In the genomic region with DNA sequence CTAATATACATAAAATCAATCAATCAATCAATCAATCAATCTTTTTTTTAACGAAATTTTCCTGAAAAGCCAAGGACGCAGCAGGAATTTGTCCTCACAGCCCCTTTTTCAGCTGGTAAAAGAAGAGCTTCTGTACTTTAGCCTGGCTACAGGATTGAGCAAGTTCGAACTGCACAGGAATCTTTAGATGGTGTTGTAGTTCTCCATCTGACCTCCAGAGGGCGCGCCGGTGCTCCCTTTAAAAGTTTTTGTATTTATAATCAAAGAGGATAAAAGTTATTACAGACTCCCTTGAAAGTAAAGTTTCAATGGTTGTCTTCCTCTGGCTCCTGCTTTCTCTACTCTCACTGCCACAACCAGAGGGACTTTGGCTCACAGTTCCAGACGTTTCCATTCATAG, we compare ENCODE assay signal across 8 mouse cellular contexts. TPM values are rescaled to one million over a fixed set of nuclear protein-coding genes. Genes with fewer than 3 reads are reported as not detected.
DNase-seq lines count a peak whose midpoint lies in the region; ATAC-seq and TF ChIP-seq lines count a peak whose summit lies in the region.

No protein-coding gene starts in this region.

- no peak overlapping the region for H3K27ac ChIP-seq in forebrain, embryonic 10.5 days
- H3K27ac ChIP-seq in forebrain, embryonic 13.5 days: no peak overlapping the region
- H3K27ac ChIP-seq in lung, postnatal 0 days (ENCODE audit: low read length): no peak overlapping the region
- H3K27ac ChIP-seq in spleen, adult 2 months (ENCODE audit: insufficient read depth, low read length): no peak overlapping the region

- no peak for ATAC-seq in forebrain, embryonic 13.5 days
- ATAC-seq in lung, postnatal 0 days: no peak

- H3K4me1 ChIP-seq in forebrain, embryonic 10.5 days: no peaks in the 10 kb centered on the region
- no peaks in the 10 kb centered on the region for H3K4me1 ChIP-seq in forebrain, embryonic 13.5 days
- H3K4me1 ChIP-seq in lung, postnatal 0 days (ENCODE audit: insufficient read depth, low read depth, low read length): no peaks in the 10 kb centered on the region
- peaks cover 3% of the 10 kb centered on the region; the same call in 1 of the 2 replicates for H3K4me1 ChIP-seq in spleen, adult 2 months (ENCODE audit: control insufficient read depth, insufficient read depth, insufficient read length)

- H3K4me3 ChIP-seq in forebrain, embryonic 10.5 days: no peak overlapping the region
- no peak overlapping the region for H3K4me3 ChIP-seq in forebrain, embryonic 13.5 days
- no peak overlapping the region for H3K4me3 ChIP-seq in lung, postnatal 0 days (ENCODE audit: low read depth, low read length)
- H3K4me3 ChIP-seq in spleen, adult 2 months (ENCODE audit: extremely low read depth, insufficient read depth, insufficient read length): no peak overlapping the region

- no peaks in the 10 kb centered on the region for H3K36me3 ChIP-seq in forebrain, embryonic 10.5 days (replicated peaks)
- no peaks in the 10 kb centered on the region for H3K36me3 ChIP-seq in forebrain, embryonic 13.5 days (ENCODE audit: poor library complexity, severe bottlenecking)
- H3K36me3 ChIP-seq in lung, postnatal 0 days (ENCODE audit: insufficient read depth, low read length): no peaks in the 10 kb centered on the region
- H3K36me3 ChIP-seq in spleen, adult 2 months (ENCODE audit: control insufficient read depth, insufficient read depth, low read length): no peaks in the 10 kb centered on the region

- WGBS in forebrain, embryonic 10.5 days: 18% methylated on average over 7 of the region's 7 CpGs
- 14% methylated on average over 7 of the region's 7 CpGs for WGBS in forebrain, embryonic 13.5 days
- 8% methylated on average over 7 of the region's 7 CpGs for WGBS in lung, postnatal 0 days
- WGBS in spleen, adult 2 months: 14% methylated on average over 7 of the region's 7 CpGs

- no peak overlapping the region for H3K4me2 ChIP-seq in forebrain, embryonic 13.5 days
- no peak overlapping the region for H3K4me2 ChIP-seq in lung, postnatal 0 days (replicated peaks; ENCODE audit: low read depth, low read length)

- no peak for TF ChIP-seq EP300 in lung, postnatal 0 days (IDR thresholded peaks at IDR 0.05)

- peak; percentile 52 for DNase-seq in forebrain, embryonic 10.5 days (ENCODE audit: extremely low spot score, low spot score)
- DNase-seq in spleen, adult 18-20 months: peak; percentile 43 to 79
- DNase-seq in spleen, adult 12 weeks (ENCODE audit: low spot score): no peak
- DNase-seq in embryo, embryonic 11 days: peak; percentile 58
- peak; percentile 83 for DNase-seq in kidney, postnatal 10 days
- peak; percentile 78 for DNase-seq in lung, postnatal 0 days (ENCODE audit: low spot score)
- peak; percentile 25 to 66 for DNase-seq in spleen, adult 2 months (ENCODE audit: low read depth in 1 of 2, low spot score in 2 of 2)

- TF ChIP-seq CTCF in lung, postnatal 0 days (IDR thresholded peaks at IDR 0.05): peak; percentile 81
- peak; percentile 40; the same call in 1 of the 2 replicates for TF ChIP-seq CTCF in spleen, adult 2 months (IDR thresholded peaks at IDR 0.05; ENCODE audit: extremely low read depth, insufficient read depth, insufficient read length, insufficient replicate concordance)

- no peak for TF ChIP-seq POLR2A in spleen, adult 2 months (IDR thresholded peaks at IDR 0.05; ENCODE audit: low read depth, low read length)

- H3K9me3 ChIP-seq in forebrain, embryonic 10.5 days: no peaks in the 10 kb centered on the region
- H3K9me3 ChIP-seq in forebrain, embryonic 13.5 days (replicated peaks): no peaks in the 10 kb centered on the region
- H3K9me3 ChIP-seq in lung, postnatal 0 days (ENCODE audit: low read length): no peaks in the 10 kb centered on the region

- H3K9ac ChIP-seq in forebrain, embryonic 13.5 days: no peak overlapping the region
- H3K9ac ChIP-seq in lung, postnatal 0 days (replicated peaks; ENCODE audit: low read depth): no peak overlapping the region

- H3K27me3 ChIP-seq in forebrain, embryonic 10.5 days (ENCODE audit: poor library complexity, severe bottlenecking): no peaks in the 10 kb centered on the region
- H3K27me3 ChIP-seq in forebrain, embryonic 13.5 days: no peaks in the 10 kb centered on the region
- no peaks in the 10 kb centered on the region for H3K27me3 ChIP-seq in lung, postnatal 0 days (replicated peaks; ENCODE audit: insufficient read depth, low read length)
- H3K27me3 ChIP-seq in spleen, adult 2 months (ENCODE audit: control insufficient read depth, insufficient read depth, low read length): no peaks in the 10 kb centered on the region

RNA-seq across cellular contexts. Expression of gene Dbi, which starts 22.6 kb away (rescaled TPM):
- 797 and 870 TPM in 2 replicates for polyA plus RNA-seq in forebrain, embryonic 10.5 days (2016; fragmentation: Nextera tagmentation; extraction: Ambion mirVana)
- 1,225 and 1,613 TPM in 2 replicates for polyA plus RNA-seq in forebrain, embryonic 13.5 days (2015; fragmentation: Nextera tagmentation; extraction: Ambion mirVana)
- polyA plus RNA-seq in lung, postnatal 0 days (2015; fragmentation: Nextera tagmentation; extraction: Ambion mirVana): 646 and 687 TPM in 2 replicates
- polyA plus RNA-seq in spleen, adult 2 months (2012; rRNA removed): 37.2 and 53.9 TPM in 2 replicates

RNA-seq across cellular contexts. Expression of gene 3110009E18Rik, which starts 22.7 kb away (rescaled TPM):
- 21.6 and 22.7 TPM in 2 replicates for polyA plus RNA-seq in forebrain, embryonic 10.5 days (2016; fragmentation: Nextera tagmentation; extraction: Ambion mirVana)
- polyA plus RNA-seq in forebrain, embryonic 13.5 days (2015; fragmentation: Nextera tagmentation; extraction: Ambion mirVana): 24.8 and 29.7 TPM in 2 replicates
- polyA plus RNA-seq in lung, postnatal 0 days (2015; fragmentation: Nextera tagmentation; extraction: Ambion mirVana): 10.7 and 12.5 TPM in 2 replicates
- 1.4 and 2.0 TPM in 2 replicates for polyA plus RNA-seq in spleen, adult 2 months (2012; rRNA removed)

RNA-seq across cellular contexts. Expression of gene Tmem37, which starts 24.5 kb away (rescaled TPM):
- polyA plus RNA-seq in forebrain, embryonic 10.5 days (2016; fragmentation: Nextera tagmentation; extraction: Ambion mirVana): 6.7 TPM in 2 replicates
- 4.0 and 4.3 TPM in 2 replicates for polyA plus RNA-seq in forebrain, embryonic 13.5 days (2015; fragmentation: Nextera tagmentation; extraction: Ambion mirVana)
- polyA plus RNA-seq in lung, postnatal 0 days (2015; fragmentation: Nextera tagmentation; extraction: Ambion mirVana): 121 and 127 TPM in 2 replicates
- 17.3 and 20.8 TPM in 2 replicates for polyA plus RNA-seq in spleen, adult 2 months (2012; rRNA removed)

Comparison
In these comparisons a context has a peak if more than half of its experiments do, and no peak if none do; other contexts are left out.
1. RNA of gene Dbi, which starts 22.6 kb away (polyA plus RNA-seq): 1,225 to 1,613 TPM in forebrain, embryonic 13.5 days, 797 to 870 TPM in forebrain, embryonic 10.5 days and 646 to 687 TPM in lung, postnatal 0 days; 37.2 to 53.9 TPM in spleen, adult 2 months; every median in the first group is over 10 times any median in the second.